Mouse (Mus musculus) liver, embryonic 18 days (tissue): Measurements from ENCODE around the gene Hpn. TPM values are rescaled to one million over a fixed set of nuclear protein-coding genes. Genes with fewer than 3 reads are reported as not detected.

Source experiments
- polyA plus RNA-seq: library from polyadenylated mRNA; depleted of rRNA; stranded (reverse); fragments of >200 nt; gene quantifications from 2 replicates; pipeline ENCODE4 v1.2.3, GENCODE M21; 2012; rRNA removed

The Hpn gene
- 217 and 233 TPM in 2 replicates for polyA plus RNA-seq

GRCm38 (mm10) chr7:31115182-31115581 lies at the start of gene Hpn:
Gene Hpn (minus strand): TSS chr7:31115290.

GRCm38 (mm10) chr7:31155296-31156033 lies 40.4 kb upstream of the Hpn start, which contains the start of gene Gramd1a:
Gene Gramd1a (minus strand): TSS chr7:31155896.

GRCm38 (mm10) chr7:31126851-31127724 lies 12.0 kb upstream of the Hpn start, which contains the start of gene Scn1b:
Gene Scn1b (minus strand): TSS chr7:31127003.

GRCm38 (mm10) chr7:31076492-31076891 lies 38.6 kb downstream of the Hpn start, which contains the start of gene Fxyd3:
Gene Fxyd3 (minus strand): TSS chr7:31076704.

GRCm38 (mm10) chr7:31059108-31059507 lies 56.0 kb downstream of the Hpn start, which contains the start of gene Lgi4:
Gene Lgi4 (plus strand): TSS chr7:31059342.

GRCm38 (mm10) chr7:31057071-31057470 lies 58.0 kb downstream of the Hpn start, which contains the start of gene Fxyd1:
Gene Fxyd1 (minus strand): TSS chr7:31057199.

GRCm38 (mm10) chr7:31051321-31052021 lies 63.6 kb downstream of the Hpn start, which contains the start of gene Fxyd7:
Gene Fxyd7 (minus strand): TSS chr7:31051467.

Other genes starting within 250 kb of the Hpn start
- gene Cd22, start 234.9 kb downstream of the Hpn start, polyA plus RNA-seq: 3.4 and 4.7 TPM in 2 replicates
- gene Mag, start 200.4 kb downstream of the Hpn start, polyA plus RNA-seq: 0.32 and 0.35 TPM in 2 replicates
- not detected in 2 replicates for gene Hamp2, start 190.6 kb downstream of the Hpn start, polyA plus RNA-seq
- 30.9 and 57.5 TPM in 2 replicates for gene Hamp, start 171.3 kb downstream of the Hpn start, polyA plus RNA-seq
- 47.1 and 50.1 TPM in 2 replicates for gene Usf2, start 158.5 kb downstream of the Hpn start, polyA plus RNA-seq
- 31.7 and 32.1 TPM in 2 replicates for gene Lsr, start 141.8 kb downstream of the Hpn start, polyA plus RNA-seq
- gene Fam187b, start 141.5 kb downstream of the Hpn start, polyA plus RNA-seq: 4.2 and 4.8 TPM in 2 replicates
- gene Fxyd5, start 72.8 kb downstream of the Hpn start, polyA plus RNA-seq: 21.8 and 22.9 TPM in 2 replicates
- 0.53 and 0.70 TPM in 2 replicates for gene Fxyd7, start 63.8 kb downstream of the Hpn start, polyA plus RNA-seq
- gene Fxyd1, start 58.1 kb downstream of the Hpn start, polyA plus RNA-seq: 186 and 200 TPM in 2 replicates
- gene Lgi4, start 55.9 kb downstream of the Hpn start, polyA plus RNA-seq: 0.21 and 0.23 TPM in 2 replicates
- 0.85 and 1.2 TPM in 2 replicates for gene Fxyd3, start 38.6 kb downstream of the Hpn start, polyA plus RNA-seq
- 2.8 and 3.3 TPM in 2 replicates for gene Scn1b, start 11.7 kb upstream of the Hpn start, polyA plus RNA-seq
- gene Gramd1a, start 40.6 kb upstream of the Hpn start, polyA plus RNA-seq: 30.3 and 39.3 TPM in 2 replicates
- not detected in 2 replicates for gene Scgb2b2, start 175.2 kb upstream of the Hpn start, polyA plus RNA-seq
- not detected in 2 replicates for gene Scgb1b2, start 176.5 kb upstream of the Hpn start, polyA plus RNA-seq
- gene Scgb2b3, start 246.8 kb upstream of the Hpn start, polyA plus RNA-seq: not detected in 2 replicates